Mouse (Mus musculus): ENCODE results near the gene 1700030K09Rik. TPM values are rescaled to one million over a fixed set of nuclear protein-coding genes. Genes with fewer than 3 reads are reported as not detected.

The 1700030K09Rik gene
- polyA plus RNA-seq, 1 experiment: 4.1 TPM

- TF ChIP-seq CTCF (IDR thresholded peaks at IDR 0.05; ENCODE audit: control insufficient read depth, insufficient read depth, low read length) (no peak), POLR2A (IDR thresholded peaks at IDR 0.05; ENCODE audit: borderline replicate concordance, control insufficient read depth, low read depth, low read length) (no peak)
- 84% methylated on average over 2 of the region's 2 CpGs for WGBS
- peaks cover 2% of the 10 kb centered on the region; the same call in 1 of the 2 replicates for H3K4me1 ChIP-seq (ENCODE audit: control insufficient read depth, insufficient read depth, low read length)
- no peak overlapping the region for H3K27ac ChIP-seq (ENCODE audit: control insufficient read depth, insufficient read depth, low read depth, low read length, poor library complexity)
- H3K4me3 ChIP-seq (replicated peaks; ENCODE audit: control insufficient read depth, low read depth, low read length): no peak overlapping the region
Observed at GRCm38 (mm10) chr8:72499521-72500284, 56.0 kb downstream of the 1700030K09Rik start.

- Histone ChIP-seq H3K4me3 (replicated peaks; ENCODE audit: control insufficient read depth, low read depth, low read length) (no peak overlapping the region), H3K4me1 (ENCODE audit: control insufficient read depth, insufficient read depth, low read length) (peaks cover 2% of the 10 kb centered on the region; the same call in 1 of the 2 replicates), H3K27ac (ENCODE audit: control insufficient read depth, insufficient read depth, low read depth, low read length, poor library complexity) (no peak overlapping the region)
- TF ChIP-seq POLR2A (IDR thresholded peaks at IDR 0.05; ENCODE audit: borderline replicate concordance, control insufficient read depth, low read depth, low read length) (no peak), CTCF (IDR thresholded peaks at IDR 0.05; ENCODE audit: control insufficient read depth, insufficient read depth, low read length) (no peak)
- WGBS: 97% methylated on average over 1 of the region's 1 CpGs
Observed at GRCm38 (mm10) chr8:72500521-72500931, 56.8 kb downstream of the 1700030K09Rik start.

DNA sequence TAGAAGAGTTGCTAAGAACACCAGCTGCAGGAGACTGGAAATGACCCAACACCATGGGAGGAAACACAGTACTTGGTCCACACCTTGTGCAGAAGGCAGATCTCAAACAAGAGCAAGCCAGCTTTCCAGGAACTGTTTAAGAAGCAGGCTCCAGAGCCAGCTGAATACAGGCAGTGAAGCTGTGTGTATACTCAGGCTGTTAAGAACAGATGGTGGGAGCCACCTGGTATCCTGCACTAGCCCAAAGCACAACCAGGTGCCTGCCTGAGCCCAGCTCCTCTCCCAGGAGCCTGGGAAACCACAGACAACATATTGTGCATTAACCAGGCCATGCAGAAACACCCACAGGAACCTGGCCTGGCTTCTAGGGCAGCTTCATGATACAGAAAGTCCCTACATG is 60.5 kb downstream of the 1700030K09Rik start:
- Histone ChIP-seq H3K27ac (ENCODE audit: control insufficient read depth, insufficient read depth, low read depth, low read length, poor library complexity) (no peak overlapping the region), H3K4me1 (ENCODE audit: control insufficient read depth, insufficient read depth, low read length) (peaks cover 2% of the 10 kb centered on the region; the same call in 1 of the 2 replicates), H3K4me3 (replicated peaks; ENCODE audit: control insufficient read depth, low read depth, low read length) (no peak overlapping the region)
- TF ChIP-seq CTCF (IDR thresholded peaks at IDR 0.05; ENCODE audit: control insufficient read depth, insufficient read depth, low read length) (no peak), POLR2A (IDR thresholded peaks at IDR 0.05; ENCODE audit: borderline replicate concordance, control insufficient read depth, low read depth, low read length) (no peak)

DNA sequence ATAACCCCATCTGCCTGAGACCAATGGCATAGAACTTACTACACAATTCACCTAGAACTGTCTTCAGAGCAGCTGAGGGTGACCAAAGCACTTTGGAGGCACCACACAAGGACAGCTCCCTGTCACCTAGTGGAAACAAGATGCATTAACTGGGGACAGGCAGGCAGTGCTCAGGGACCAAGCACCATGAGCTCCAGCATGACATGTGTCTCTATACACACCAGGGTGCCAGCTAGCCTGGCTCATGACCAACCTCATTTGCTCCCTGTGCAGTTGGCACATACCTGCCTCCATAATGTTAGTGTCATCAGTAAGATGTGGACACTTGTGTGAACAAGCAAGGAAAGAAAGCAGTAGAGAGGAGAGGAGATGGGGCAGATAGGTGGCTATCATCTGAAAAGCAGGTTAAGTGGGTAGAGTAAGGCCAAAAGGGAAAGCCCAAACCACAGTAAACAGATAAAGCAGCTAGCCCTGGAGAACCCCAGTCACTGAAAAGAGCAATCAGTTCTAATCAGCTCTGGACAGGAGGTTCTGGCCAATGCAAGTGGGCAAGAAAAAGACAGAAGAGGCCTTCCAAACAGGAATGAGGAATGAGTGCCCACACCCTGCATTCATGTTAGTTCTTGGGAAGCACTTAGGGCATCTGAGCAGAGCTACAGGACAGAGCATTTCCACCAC is 61.1 kb downstream of the 1700030K09Rik start:
- TF ChIP-seq POLR2A (IDR thresholded peaks at IDR 0.05; ENCODE audit: borderline replicate concordance, control insufficient read depth, low read depth, low read length): no peak
- TF ChIP-seq CTCF (IDR thresholded peaks at IDR 0.05; ENCODE audit: control insufficient read depth, insufficient read depth, low read length): no peak
- peaks cover 2% of the 10 kb centered on the region; the same call in 1 of the 2 replicates for H3K4me1 ChIP-seq (ENCODE audit: control insufficient read depth, insufficient read depth, low read length)
- no peak overlapping the region for H3K27ac ChIP-seq (ENCODE audit: control insufficient read depth, insufficient read depth, low read depth, low read length, poor library complexity)
- no peak overlapping the region for H3K4me3 ChIP-seq (replicated peaks; ENCODE audit: control insufficient read depth, low read depth, low read length)

DNA sequence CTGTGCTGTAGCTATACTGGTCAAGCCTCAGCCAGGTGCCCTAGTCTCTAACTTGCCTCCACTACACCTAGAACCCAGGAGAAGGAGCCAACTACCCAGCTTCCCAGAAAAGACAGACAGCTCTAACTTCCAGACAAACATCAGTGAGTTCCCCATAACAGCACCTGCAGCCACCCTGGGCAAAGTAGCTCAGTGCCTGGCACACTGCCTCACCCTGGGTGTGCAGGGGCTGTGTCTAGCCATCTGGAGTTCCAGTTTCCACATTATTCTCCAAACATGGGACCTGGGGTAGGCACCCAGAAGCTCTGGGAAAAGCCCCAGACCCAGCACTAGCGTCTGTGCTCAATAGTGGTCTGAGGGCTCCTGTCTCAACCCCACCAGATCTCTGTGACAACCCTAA is 63.8 kb downstream of the 1700030K09Rik start:
- TF ChIP-seq CTCF (IDR thresholded peaks at IDR 0.05; ENCODE audit: control insufficient read depth, insufficient read depth, low read length): no peak
- no peak for TF ChIP-seq POLR2A (IDR thresholded peaks at IDR 0.05; ENCODE audit: borderline replicate concordance, control insufficient read depth, low read depth, low read length)
- Histone ChIP-seq H3K4me3 (replicated peaks; ENCODE audit: control insufficient read depth, low read depth, low read length) (no peak overlapping the region), H3K4me1 (ENCODE audit: control insufficient read depth, insufficient read depth, low read length) (peaks cover 2% of the 10 kb centered on the region; the same call in 1 of the 2 replicates), H3K27ac (ENCODE audit: control insufficient read depth, insufficient read depth, low read depth, low read length, poor library complexity) (no peak overlapping the region)
- WGBS: 94% methylated on average over 1 of the region's 1 CpGs

Other genes starting within 250 kb of the 1700030K09Rik start
- gene Cib3, start 231.0 kb upstream of the 1700030K09Rik start, polyA plus RNA-seq (2011; ENCODE audit: insufficient read depth, insufficient read length, low replicate concordance, missing spikeins): not detected in 2 replicates
- gene Gm11034, start 230.2 kb upstream of the 1700030K09Rik start, polyA plus RNA-seq (2011; ENCODE audit: insufficient read depth, insufficient read length, low replicate concordance, missing spikeins): not detected in 2 replicates
- gene Fam32a, start 224.2 kb upstream of the 1700030K09Rik start, polyA plus RNA-seq (2011; ENCODE audit: insufficient read depth, insufficient read length, low replicate concordance, missing spikeins): 34.8 and 47.9 TPM in 2 replicates
- gene Ap1m1, start 203.9 kb upstream of the 1700030K09Rik start, polyA plus RNA-seq (2011; ENCODE audit: insufficient read depth, insufficient read length, low replicate concordance, missing spikeins): 27.1 and 51.8 TPM in 2 replicates
- 514 and 1,002 TPM in 2 replicates for gene Gm10282, start 138.6 kb upstream of the 1700030K09Rik start, polyA plus RNA-seq (2011; ENCODE audit: insufficient read depth, insufficient read length, low replicate concordance, missing spikeins)
- 123 and 179 TPM in 2 replicates for gene Klf2, start 124.8 kb upstream of the 1700030K09Rik start, polyA plus RNA-seq (2011; ENCODE audit: insufficient read depth, insufficient read length, low replicate concordance, missing spikeins)
- gene Eps15l1, start 22.4 kb upstream of the 1700030K09Rik start, polyA plus RNA-seq (2011; ENCODE audit: insufficient read depth, insufficient read length, low replicate concordance, missing spikeins): 29.1 and 46.4 TPM in 2 replicates
- not detected in 2 replicates for gene Calr3, start within 50 bp of the 1700030K09Rik start, polyA plus RNA-seq (2011; ENCODE audit: insufficient read depth, insufficient read length, low replicate concordance, missing spikeins)
- 36.2 and 57.2 TPM in 2 replicates for gene Cherp, start 31.3 kb downstream of the 1700030K09Rik start, polyA plus RNA-seq (2011; ENCODE audit: insufficient read depth, insufficient read length, low replicate concordance, missing spikeins)
- 10.3 and 23.6 TPM in 2 replicates for gene Slc35e1, start 48.7 kb downstream of the 1700030K09Rik start, polyA plus RNA-seq (2011; ENCODE audit: insufficient read depth, insufficient read length, low replicate concordance, missing spikeins)
- 2.9 and 8.0 TPM in 2 replicates for gene Med26, start 104.4 kb downstream of the 1700030K09Rik start, polyA plus RNA-seq (2011; ENCODE audit: insufficient read depth, insufficient read length, low replicate concordance, missing spikeins)
- gene Smim7, start 127.2 kb downstream of the 1700030K09Rik start, polyA plus RNA-seq (2011; ENCODE audit: insufficient read depth, insufficient read length, low replicate concordance, missing spikeins): 16.4 and 25.7 TPM in 2 replicates
- 2.9 and 4.3 TPM in 2 replicates for gene Tmem38a, start 128.2 kb downstream of the 1700030K09Rik start, polyA plus RNA-seq (2011; ENCODE audit: insufficient read depth, insufficient read length, low replicate concordance, missing spikeins)
- gene Nwd1, start 202.8 kb downstream of the 1700030K09Rik start, polyA plus RNA-seq (2011; ENCODE audit: insufficient read depth, insufficient read length, low replicate concordance, missing spikeins): 0.50 and 1.8 TPM in 2 replicates